Mouse (Mus musculus) brain, embryonic 18.5 days (tissue): ENCODE data around the gene Ccdc137.

ENCODE experiments used
- DNase-seq: peaks from one replicate; pipeline ENCODE4 v3.0.0-alpha.2; 2012; ENCODE audit warnings: low read depth, low spot score

Ccdc137 gene

GRCm38 (mm10) chr11:120458847-120459597, 1.1 kb downstream of the Ccdc137 start:
- no peak for DNase-seq

GRCm38 (mm10) chr11:120463536-120463935, 5.6 kb downstream of the Ccdc137 start:
- DNase-seq = no peak

- DNase-seq = no peak
Observed at GRCm38 (mm10) chr11:120464365-120464764, 6.5 kb downstream of the Ccdc137 start.

GRCm38 (mm10) chr11:120465521-120465920, 7.6 kb downstream of the Ccdc137 start:
- DNase-seq = no peak

GRCm38 (mm10) chr11:120467051-120467735, 9.3 kb downstream of the Ccdc137 start, which contains the start of gene Arl16:
Arl16 (minus strand) TSS chr11:120467607.
- DNase-seq = peak; percentile 99

GRCm38 (mm10) chr11:120467736-120468092, 9.8 kb downstream of the Ccdc137 start:
- no peak for DNase-seq

GRCm38 (mm10) chr11:120472052-120472451, 14.1 kb downstream of the Ccdc137 start:
- no peak for DNase-seq

GRCm38 (mm10) chr11:120483448-120483934, 25.6 kb downstream of the Ccdc137 start:
- no peak for DNase-seq

- DNase-seq = peak; percentile 94
Observed at GRCm38 (mm10) chr11:120484265-120484981, 26.5 kb downstream of the Ccdc137 start, which contains the start of gene Mrpl12. Mrpl12 (plus strand) TSS chr11:120484613.

- DNase-seq = no peak
Observed at GRCm38 (mm10) chr11:120485251-120485650, 27.3 kb downstream of the Ccdc137 start.

- DNase-seq = no peak
Observed at GRCm38 (mm10) chr11:120488516-120488915, 30.6 kb downstream of the Ccdc137 start.

- peak; percentile 55 for DNase-seq
Observed at GRCm38 (mm10) chr11:120489054-120489761, 31.3 kb downstream of the Ccdc137 start.

- DNase-seq = no peak
Observed at GRCm38 (mm10) chr11:120490291-120491046, 32.6 kb downstream of the Ccdc137 start.

- peak; percentile 52 for DNase-seq
Observed at GRCm38 (mm10) chr11:120491317-120492023, 33.6 kb downstream of the Ccdc137 start, which contains the start of gene Slc25a10. Slc25a10 (plus strand) TSS chr11:120491840.

- DNase-seq = no peak
Observed at GRCm38 (mm10) chr11:120492024-120492877, 34.3 kb downstream of the Ccdc137 start.

- no peak for DNase-seq
Observed at GRCm38 (mm10) chr11:120492878-120493203, 34.9 kb downstream of the Ccdc137 start.

GRCm38 (mm10) chr11:120493351-120493750, 35.4 kb downstream of the Ccdc137 start:
- DNase-seq = no peak

- no peak for DNase-seq
Observed at GRCm38 (mm10) chr11:120493911-120494310, 36.0 kb downstream of the Ccdc137 start.

GRCm38 (mm10) chr11:120497436-120497835, 39.5 kb downstream of the Ccdc137 start:
- DNase-seq = no peak
